Mouse (Mus musculus) fat pad, adult 2 months (tissue): ENCODE measurements around the gene Glrx3.
"Not testable (repeated sequence)": the region's sequence is repeated elsewhere in the genome, so short reads cannot be mapped to it uniquely, and the experiment has no call there.

Experiments used
- DNase-seq: peaks from one replicate; pipeline ENCODE4 v3.0.0-alpha.2; 2011; ENCODE audit warnings: low read depth, low spot score; ENCODE audit errors: extremely low read depth

Gene Glrx3

GRCm38 (mm10) chr7:137437440-137438178 is at the start of gene Glrx3:
TSS of gene Glrx3 (plus strand) at chr7:137437614.
- peak; percentile 34 for DNase-seq

GRCm38 (mm10) chr7:137387863-137388262 is 49.6 kb upstream of the Glrx3 start:
- no peak for DNase-seq

GRCm38 (mm10) chr7:137395421-137395820 is 42.0 kb upstream of the Glrx3 start:
- DNase-seq: peak; percentile 68

DNA sequence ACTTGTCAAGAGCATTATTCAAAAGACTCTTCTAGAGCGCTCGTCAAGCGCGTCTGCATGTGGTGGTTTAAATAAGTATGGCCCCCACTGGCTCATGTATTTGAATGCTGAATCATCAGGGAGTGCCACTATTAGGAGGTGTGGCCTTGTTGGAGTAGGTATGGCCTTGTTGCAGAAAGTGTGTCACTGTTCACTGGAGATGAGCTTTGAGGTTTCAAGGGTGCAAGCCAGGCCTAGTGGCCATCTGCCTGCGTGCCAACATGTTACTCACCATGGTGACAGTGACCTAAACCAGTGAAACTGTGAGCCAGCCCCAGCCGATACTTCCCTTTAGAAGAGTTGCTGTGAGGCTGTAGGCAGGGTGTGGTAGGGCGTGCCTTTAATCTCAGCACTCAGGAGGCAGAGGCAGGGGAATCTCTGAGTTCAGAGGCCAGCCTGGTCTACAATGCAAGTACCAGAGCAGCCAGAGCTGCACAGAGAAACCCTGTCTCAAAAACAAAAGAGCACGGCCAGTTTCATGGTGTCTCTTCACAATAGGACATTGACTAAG is 40.0 kb upstream of the Glrx3 start:
- no peak for DNase-seq

GRCm38 (mm10) chr7:137398973-137399372 is 38.4 kb upstream of the Glrx3 start:
- DNase-seq: no peak

GRCm38 (mm10) chr7:137404146-137404545 is 33.3 kb upstream of the Glrx3 start:
- no peak for DNase-seq

- DNase-seq: no peak
Measured at GRCm38 (mm10) chr7:137407428-137408058, 29.9 kb upstream of the Glrx3 start.

- peak; percentile 76 for DNase-seq
Measured at GRCm38 (mm10) chr7:137410337-137411197, 26.8 kb upstream of the Glrx3 start, which contains the start of gene 9430038I01Rik. TSS of gene 9430038I01Rik (minus strand) at chr7:137410762.

DNA sequence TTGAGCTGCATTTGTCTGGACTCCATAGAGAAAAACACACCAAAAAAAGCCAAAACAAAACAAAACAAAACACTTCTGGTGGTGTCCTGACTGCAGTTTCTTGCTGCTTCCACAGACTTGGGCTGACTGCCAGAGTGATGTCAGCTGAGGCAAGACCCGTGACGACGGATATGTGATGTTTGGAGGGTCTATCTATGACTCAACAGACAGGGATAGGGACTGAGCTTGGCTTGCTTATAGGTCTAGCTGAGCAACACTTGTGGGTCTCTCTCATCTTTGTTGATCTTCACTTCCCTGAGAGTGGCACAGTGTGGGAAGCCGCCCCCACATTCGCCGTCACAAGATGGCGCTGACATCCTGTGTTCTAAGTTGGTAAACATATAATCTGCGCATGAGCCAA is 22.7 kb upstream of the Glrx3 start:
- no peak for DNase-seq

GRCm38 (mm10) chr7:137420550-137420949 is 16.9 kb upstream of the Glrx3 start:
- DNase-seq: no peak

- no peak for DNase-seq
Measured at GRCm38 (mm10) chr7:137421236-137421635, 16.2 kb upstream of the Glrx3 start.

- DNase-seq: no peak
Measured at GRCm38 (mm10) chr7:137426693-137427092, 10.7 kb upstream of the Glrx3 start.

GRCm38 (mm10) chr7:137431769-137432603 is 5.4 kb upstream of the Glrx3 start:
- no peak for DNase-seq

- DNase-seq: no peak
Measured at GRCm38 (mm10) chr7:137436901-137437300, 513 bp upstream of the Glrx3 start.

GRCm38 (mm10) chr7:137438179-137438550 is 751 bp downstream of the Glrx3 start:
- no peak for DNase-seq

GRCm38 (mm10) chr7:137438962-137439361 is 1.5 kb downstream of the Glrx3 start:
- not testable (repeated sequence) for DNase-seq

DNA sequence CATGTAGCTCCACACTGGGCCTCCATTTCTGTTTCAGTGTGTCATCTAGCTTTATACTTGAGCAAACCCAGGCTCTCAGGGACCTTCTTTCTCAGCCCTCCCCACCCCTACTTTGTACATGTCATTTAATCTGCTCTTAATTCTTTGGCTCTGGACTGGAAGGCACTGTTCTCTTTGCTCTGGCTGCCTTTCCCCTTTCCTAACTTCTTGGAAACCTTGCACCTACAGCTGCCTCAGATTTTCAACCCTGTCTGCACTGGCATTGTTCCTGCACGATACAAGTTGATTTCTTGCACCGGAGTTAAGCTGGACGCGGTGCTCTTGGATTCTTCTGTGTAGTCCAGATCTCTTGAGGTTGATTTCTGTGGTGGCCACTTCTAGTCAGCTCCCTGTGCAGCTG is 5.5 kb downstream of the Glrx3 start:
- DNase-seq: peak; percentile 88

- DNase-seq: no peak
Measured at GRCm38 (mm10) chr7:137445321-137445720, 7.9 kb downstream of the Glrx3 start.

GRCm38 (mm10) chr7:137461396-137461795 is 24.0 kb downstream of the Glrx3 start:
- no peak for DNase-seq

- no peak for DNase-seq
Measured at GRCm38 (mm10) chr7:137468174-137468573, 30.8 kb downstream of the Glrx3 start.
